Mouse (Mus musculus): ENCODE measurements at regions not wholly inside any gene's neighbourhood (a gene's known extent, or its start where the extent isn't known, plus 50 kb on each side); places are given as distances from the start of the nearest gene placed in this dataset.
"Not testable (repeated sequence)": the region's sequence is repeated elsewhere in the genome, so short reads cannot be mapped to it uniquely, and the experiment has no call there.

DNA sequence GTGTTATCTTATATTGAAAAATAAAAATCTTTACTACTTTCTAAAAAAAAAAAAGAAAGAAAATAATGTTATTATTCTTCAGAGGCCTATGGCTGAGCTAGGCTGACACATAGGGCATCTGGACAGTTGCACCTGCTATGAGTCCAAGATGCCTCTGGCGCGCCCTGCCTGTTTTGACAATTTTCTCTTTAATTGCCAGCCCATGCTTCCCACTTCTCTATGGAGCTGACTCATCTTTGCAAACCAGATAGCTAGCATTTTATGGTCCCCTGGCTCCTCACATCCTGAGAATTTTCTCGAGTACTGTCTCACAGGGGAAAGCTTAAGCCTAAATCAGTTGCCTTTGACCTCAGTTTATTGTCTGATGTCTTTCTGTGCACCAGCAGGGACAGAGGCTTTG is 232.2 kb downstream of the Utp18 start:
- no peak for DNase-seq (ENCODE audit: low spot score in 2 of 2)

- not testable (repeated sequence) for DNase-seq (ENCODE audit: low spot score in 2 of 2)
Measured at GRCm38 (mm10) chr11:93651966-93652365, 233.6 kb downstream of the Utp18 start.
